Mouse (Mus musculus): ENCODE measurements around the gene Hist1h2be. TPM values are rescaled to one million over a fixed set of nuclear protein-coding genes. Genes with fewer than 3 reads are reported as not detected.
A peak's percentile ranks its signal among the peaks of the same experiment; 100 is the strongest.
"Not testable (repeated sequence)": the region's sequence is repeated elsewhere in the genome, so short reads cannot be mapped to it uniquely, and the experiment has no call there.

Hist1h2be gene
- polyA plus RNA-seq, 1 experiment from 2014 or later = 1.5 TPM

DNA sequence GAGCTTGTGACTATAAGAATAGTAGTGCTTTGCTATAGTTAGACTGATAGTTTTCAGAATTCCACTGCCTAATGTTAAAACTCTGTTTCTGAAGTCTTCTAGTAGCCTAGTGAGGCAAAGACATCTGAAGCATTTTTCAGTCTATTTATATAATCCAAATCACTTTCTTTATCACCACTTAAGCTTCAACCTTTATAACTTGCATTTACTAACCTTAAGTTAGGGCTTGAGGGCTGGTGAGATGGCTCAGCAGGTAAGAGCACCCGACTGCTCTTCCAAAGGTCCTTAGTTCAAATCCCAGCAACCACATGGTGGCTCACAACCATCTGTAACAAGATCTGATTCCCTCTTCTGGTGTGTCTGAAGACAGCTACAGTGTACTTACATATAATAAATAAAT is 81.1 kb downstream of the Hist1h2be start:
- H3K4me1 ChIP-seq (replicated peaks; ENCODE audit: control insufficient read depth, insufficient read depth, low read length); DNase-seq (ENCODE audit: low spot score); H3K27ac ChIP-seq (ENCODE audit: low read depth); H3K4me3 ChIP-seq (ENCODE audit: low read depth, low read length); H3K27me3 ChIP-seq (replicated peaks; ENCODE audit: control insufficient read depth, insufficient read depth, low read length); H3K36me3 ChIP-seq (ENCODE audit: control insufficient read depth, insufficient read depth, low read length); ATAC-seq (replicated peaks; ENCODE audit: low FRiP score, low TSS enrichment, low read depth); H3K4me2 ChIP-seq (ENCODE audit: low read length); H3K9ac ChIP-seq (ENCODE audit: low read length); H3K9me3 ChIP-seq (ENCODE audit: control insufficient read depth, low read length): not testable (repeated sequence)
- 64% methylated on average over 1 of the region's 1 CpGs for WGBS

DNA sequence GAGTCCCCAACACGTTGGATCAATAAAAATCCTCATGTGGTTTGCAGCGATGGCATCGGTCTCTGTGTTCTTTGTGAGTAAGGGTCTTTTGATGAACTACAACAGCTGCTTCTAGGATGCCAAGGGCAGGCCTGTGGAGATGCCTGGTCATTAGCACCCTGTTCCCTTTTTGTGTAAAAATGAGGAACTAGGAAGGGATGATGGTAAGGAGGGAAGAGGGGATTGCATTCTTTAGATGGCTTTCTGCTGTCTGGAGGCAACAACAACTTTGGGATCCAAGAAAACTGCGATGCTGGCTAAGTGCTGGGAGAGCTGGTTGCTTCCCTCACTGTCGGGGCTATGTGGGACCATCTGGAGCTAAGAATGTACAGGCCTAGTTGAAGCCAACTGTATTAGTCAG is 82.7 kb downstream of the Hist1h2be start:
- no peaks in the 10 kb centered on the region for H3K36me3 ChIP-seq (ENCODE audit: control insufficient read depth, insufficient read depth, low read length)
- H3K27me3 ChIP-seq (replicated peaks; ENCODE audit: control insufficient read depth, insufficient read depth, low read length) = no peaks in the 10 kb centered on the region
- no peaks in the 10 kb centered on the region for H3K9me3 ChIP-seq (ENCODE audit: control insufficient read depth, low read length)
- H3K4me2 ChIP-seq (ENCODE audit: low read length) = no peak overlapping the region
- H3K4me1 ChIP-seq (replicated peaks; ENCODE audit: control insufficient read depth, insufficient read depth, low read length) = peaks cover 6% of the 10 kb centered on the region; the same call in 1 of the 2 replicates
- H3K27ac ChIP-seq (ENCODE audit: low read depth) = no peak overlapping the region
- WGBS = 74% methylated on average over 5 of the region's 5 CpGs
- DNase-seq (ENCODE audit: low spot score) = no peak
- no peak overlapping the region for H3K9ac ChIP-seq (ENCODE audit: low read length)
- no peak for ATAC-seq (replicated peaks; ENCODE audit: low FRiP score, low TSS enrichment, low read depth)
- H3K4me3 ChIP-seq (ENCODE audit: low read depth, low read length) = no peak overlapping the region

DNA sequence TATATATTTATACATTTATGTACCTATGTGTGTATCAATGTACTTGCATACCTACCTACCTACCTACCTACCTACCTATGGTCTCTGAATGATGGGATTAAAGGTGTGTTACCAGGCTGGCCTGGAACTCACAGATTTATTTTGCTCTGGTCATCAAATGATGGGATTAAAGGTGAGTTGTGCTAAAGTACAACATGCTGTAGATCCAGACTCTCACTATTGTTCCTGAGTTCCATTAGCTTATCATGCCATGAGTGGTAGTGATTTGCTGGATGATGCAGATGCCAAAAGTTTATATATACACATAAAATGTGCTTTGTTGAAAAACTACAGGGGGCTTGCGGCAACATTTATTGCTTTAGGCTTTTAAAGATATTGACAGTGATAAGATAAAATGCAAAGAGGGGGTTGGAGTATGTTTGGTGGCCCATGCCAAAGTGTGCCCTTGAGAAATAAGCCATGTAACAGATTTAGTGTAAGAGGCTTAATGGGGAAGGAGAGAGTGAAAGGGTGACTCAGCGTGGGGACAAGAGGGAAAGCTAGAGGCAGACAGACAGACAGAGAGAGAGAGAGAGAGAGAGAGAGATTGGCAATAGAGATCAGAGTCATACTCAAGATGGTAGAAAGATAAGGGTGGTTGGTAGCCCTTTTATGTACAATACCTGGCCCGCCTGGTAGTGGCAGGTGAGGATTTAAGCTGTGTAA is 83.8 kb downstream of the Hist1h2be start:
- ATAC-seq (replicated peaks; ENCODE audit: low FRiP score, low TSS enrichment, low read depth) = no peak

DNA sequence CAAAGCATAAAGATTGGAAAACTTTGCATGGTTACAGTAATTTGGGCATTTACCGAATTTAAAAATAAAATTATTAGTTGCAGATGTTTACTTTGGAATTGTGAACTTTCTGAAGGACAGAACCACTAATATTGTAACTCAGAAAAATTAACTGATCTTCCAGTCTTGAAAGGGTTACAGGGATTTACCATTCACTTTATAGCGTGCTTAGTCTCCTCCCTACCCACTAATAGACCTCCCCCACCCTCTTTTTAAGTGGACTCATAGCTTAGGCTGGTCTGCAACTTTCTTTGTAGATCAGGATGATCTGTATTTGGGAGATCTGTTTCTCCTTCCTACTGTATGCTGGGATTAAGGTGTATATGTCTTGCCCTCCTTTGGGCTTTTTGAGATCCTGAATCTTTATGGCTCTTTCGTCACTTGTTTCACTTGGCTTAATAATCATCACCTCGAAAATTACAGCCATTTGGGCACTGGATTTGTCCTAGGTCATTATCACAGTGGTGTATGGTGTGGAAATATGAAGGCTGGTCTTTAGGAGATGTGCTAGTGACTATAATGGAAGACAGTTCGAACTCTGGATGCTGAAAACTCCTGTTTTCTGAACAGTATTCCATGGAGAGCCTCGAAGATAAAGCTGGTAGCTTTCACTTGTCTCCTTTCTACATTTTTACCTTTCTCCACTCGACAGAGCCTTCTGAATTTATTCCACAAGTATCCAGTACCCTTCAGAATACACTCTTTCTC is 84.7 kb downstream of the Hist1h2be start:
- peak overlapping the region; percentile 92 for H3K9ac ChIP-seq (ENCODE audit: low read length)
- 16% methylated on average over 7 of the region's 7 CpGs for WGBS
- H3K27ac ChIP-seq (ENCODE audit: low read depth) = peak overlapping the region; percentile 99
- DNase-seq (ENCODE audit: low spot score) (peak; percentile 52), ATAC-seq (replicated peaks; ENCODE audit: low FRiP score, low TSS enrichment, low read depth) (no peak)
- peaks cover 16% of the 10 kb centered on the region for H3K4me1 ChIP-seq (replicated peaks; ENCODE audit: control insufficient read depth, insufficient read depth, low read length)
- H3K27me3 ChIP-seq (replicated peaks; ENCODE audit: control insufficient read depth, insufficient read depth, low read length) = no peaks in the 10 kb centered on the region
- no peaks in the 10 kb centered on the region for H3K9me3 ChIP-seq (ENCODE audit: control insufficient read depth, low read length)
- no peaks in the 10 kb centered on the region for H3K36me3 ChIP-seq (ENCODE audit: control insufficient read depth, insufficient read depth, low read length)
- peak overlapping the region; percentile 70 for H3K4me2 ChIP-seq (ENCODE audit: low read length)
- peak overlapping the region; percentile 54 for H3K4me3 ChIP-seq (ENCODE audit: low read depth, low read length)

More for the DNA sequence above, 83.8 kb downstream of the Hist1h2be start:
- Histone ChIP-seq H3K4me3 (ENCODE audit: low read depth, low read length) (peak overlapping the region; percentile 54), H3K27me3 (replicated peaks; ENCODE audit: control insufficient read depth, insufficient read depth, low read length) (no peaks in the 10 kb centered on the region), H3K4me1 (replicated peaks; ENCODE audit: control insufficient read depth, insufficient read depth, low read length) (peaks cover 16% of the 10 kb centered on the region), H3K4me2 (ENCODE audit: low read length) (peak overlapping the region; percentile 70), H3K36me3 (ENCODE audit: control insufficient read depth, insufficient read depth, low read length) (no peaks in the 10 kb centered on the region), H3K27ac (ENCODE audit: low read depth) (no peak overlapping the region), H3K9ac (ENCODE audit: low read length) (peak overlapping the region; percentile 92; the same call in 1 of the 2 replicates), H3K9me3 (ENCODE audit: control insufficient read depth, low read length) (no peaks in the 10 kb centered on the region)
- no peak for DNase-seq (ENCODE audit: low spot score)
- 74% methylated on average over 3 of the region's 3 CpGs for WGBS

DNA sequence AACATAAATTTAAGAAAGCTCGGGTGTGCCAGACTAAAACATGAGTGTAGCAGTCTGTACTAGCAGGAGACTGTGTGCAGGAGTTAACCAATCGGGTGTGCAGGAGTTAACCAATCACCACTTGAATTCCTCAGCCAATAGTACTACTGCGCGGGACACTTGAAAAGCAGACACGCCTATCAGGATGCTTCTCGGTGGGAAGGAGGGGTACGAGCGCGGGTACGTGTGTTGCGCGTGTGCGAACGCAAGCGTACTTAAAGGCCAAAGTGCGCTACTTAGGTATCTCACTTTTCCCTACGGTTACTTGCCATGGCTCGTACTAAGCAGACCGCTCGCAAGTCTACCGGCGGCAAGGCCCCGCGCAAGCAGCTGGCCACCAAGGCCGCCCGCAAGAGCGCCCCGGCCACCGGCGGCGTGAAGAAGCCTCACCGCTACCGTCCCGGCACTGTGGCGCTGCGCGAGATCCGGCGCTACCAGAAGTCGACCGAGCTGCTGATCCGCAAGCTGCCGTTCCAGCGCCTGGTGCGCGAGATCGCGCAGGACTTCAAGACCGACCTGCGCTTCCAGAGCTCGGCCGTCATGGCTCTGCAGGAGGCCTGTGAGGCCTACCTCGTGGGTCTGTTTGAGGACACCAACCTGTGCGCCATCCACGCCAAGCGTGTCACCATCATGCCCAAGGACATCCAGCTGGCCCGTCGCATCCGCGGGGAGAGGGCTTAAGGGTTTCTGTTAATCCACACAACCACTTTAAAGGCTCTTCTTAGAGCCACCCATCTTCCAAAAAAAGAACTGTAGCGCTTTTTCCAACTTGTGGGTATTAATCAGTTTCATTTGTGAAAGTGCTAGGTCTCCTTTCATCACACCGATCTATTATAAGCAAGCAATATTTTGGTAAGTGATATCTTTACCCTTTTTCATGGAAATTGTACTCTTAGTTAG is 85.5 kb downstream of the Hist1h2be start, which contains the start of gene Hist1h3g:
Gene Hist1h3g (plus strand): TSS at position 286 of the 939 bp plus-strand sequence.
- under 1% methylated on average over 45 of the region's 62 CpGs for WGBS
- peak; percentile 89 for ATAC-seq (replicated peaks; ENCODE audit: low FRiP score, low TSS enrichment, low read depth)

DNA sequence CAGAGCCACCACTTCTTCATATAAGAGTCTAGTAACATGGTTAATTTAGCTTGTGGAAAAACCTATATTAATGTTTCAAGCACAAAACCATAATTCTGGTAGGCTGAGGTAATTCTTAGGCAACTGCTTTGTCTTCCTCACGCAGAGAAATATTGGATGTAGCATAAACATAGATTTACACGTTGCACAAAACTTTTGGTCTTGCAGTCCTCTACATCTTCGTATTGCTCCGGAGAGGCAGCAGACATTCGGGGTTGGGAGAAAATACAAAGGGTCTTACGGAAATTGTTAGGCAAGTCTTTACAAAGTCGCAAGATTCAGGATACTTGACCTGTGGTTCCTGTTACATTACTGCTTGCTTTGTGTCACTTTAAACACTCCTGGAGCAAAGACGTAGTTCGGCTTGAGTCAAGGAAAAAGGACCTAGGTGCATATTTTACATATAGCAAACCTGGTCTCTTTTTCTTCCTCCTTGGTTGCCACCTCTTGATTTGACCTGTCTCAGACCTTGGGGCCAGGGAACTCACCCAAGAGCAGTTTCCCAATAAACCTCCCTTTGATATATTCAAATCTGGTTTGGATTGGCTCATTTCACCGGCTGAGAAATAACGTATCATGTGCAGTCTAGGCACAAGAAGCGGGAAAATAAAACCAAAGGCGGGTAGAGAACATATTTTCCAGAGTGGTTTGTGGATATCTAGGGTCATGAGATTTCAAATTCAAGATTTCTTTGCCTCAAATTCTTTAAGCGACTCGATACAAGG is 86.4 kb downstream of the Hist1h2be start:
- Histone ChIP-seq H3K4me2 (ENCODE audit: low read length) (peak overlapping the region; percentile 70), H3K9ac (ENCODE audit: low read length) (peak overlapping the region; percentile 92), H3K4me3 (ENCODE audit: low read depth, low read length) (peak overlapping the region; percentile 54), H3K27ac (ENCODE audit: low read depth) (peak overlapping the region; percentile 99), H3K9me3 (ENCODE audit: control insufficient read depth, low read length) (no peaks in the 10 kb centered on the region), H3K4me1 (replicated peaks; ENCODE audit: control insufficient read depth, insufficient read depth, low read length) (peaks cover 17% of the 10 kb centered on the region), H3K27me3 (replicated peaks; ENCODE audit: control insufficient read depth, insufficient read depth, low read length) (no peaks in the 10 kb centered on the region), H3K36me3 (ENCODE audit: control insufficient read depth, insufficient read depth, low read length) (no peaks in the 10 kb centered on the region)
- no peak for ATAC-seq (replicated peaks; ENCODE audit: low FRiP score, low TSS enrichment, low read depth)
- DNase-seq (ENCODE audit: low spot score) = peak; percentile 75
- under 1% methylated on average over 15 of the region's 15 CpGs for WGBS

More for the DNA sequence above, 85.5 kb downstream of the Hist1h2be start, which contains the start of gene Hist1h3g:
- Histone ChIP-seq H3K27ac (ENCODE audit: low read depth) (peak within 1 kb of the TSS; percentile 99), H3K4me2 (ENCODE audit: low read length) (peak within 1 kb of the TSS; percentile 70), H3K4me3 (ENCODE audit: low read depth, low read length) (peak within 1 kb of the TSS; percentile 54), H3K9ac (ENCODE audit: low read length) (peak within 1 kb of the TSS; percentile 92), H3K4me1 (replicated peaks; ENCODE audit: control insufficient read depth, insufficient read depth, low read length) (peaks cover 16% of the 10 kb centered on the region)
- H3K36me3 ChIP-seq (ENCODE audit: control insufficient read depth, insufficient read depth, low read length); H3K27me3 ChIP-seq (replicated peaks; ENCODE audit: control insufficient read depth, insufficient read depth, low read length); H3K9me3 ChIP-seq (ENCODE audit: control insufficient read depth, low read length): not testable (repeated sequence)
- peak; percentile 92 for DNase-seq (ENCODE audit: low spot score)

All from intestine, embryonic 14.5 days (tissue).